Mouse (Mus musculus): ENCODE measurements at regions not wholly inside any gene's neighbourhood (a gene's known extent, or its start where the extent isn't known, plus 50 kb on each side); places are given as distances from the start of the nearest gene placed in this dataset.

- TF ChIP-seq POLR2A (IDR thresholded peaks at IDR 0.05; ENCODE audit: low read depth, low read length): no peak
- no peak for TF ChIP-seq CTCF (IDR thresholded peaks at IDR 0.05; ENCODE audit: extremely low read depth, insufficient read depth, insufficient read length, insufficient replicate concordance)
Observed at GRCm38 (mm10) chr3:18668936-18669335, 720.7 kb downstream of the Cypt12 start.

Measured in spleen, adult 2 months (tissue).